Comparison of ENCODE assay signal across 8 mouse cellular contexts in the genomic region with DNA sequence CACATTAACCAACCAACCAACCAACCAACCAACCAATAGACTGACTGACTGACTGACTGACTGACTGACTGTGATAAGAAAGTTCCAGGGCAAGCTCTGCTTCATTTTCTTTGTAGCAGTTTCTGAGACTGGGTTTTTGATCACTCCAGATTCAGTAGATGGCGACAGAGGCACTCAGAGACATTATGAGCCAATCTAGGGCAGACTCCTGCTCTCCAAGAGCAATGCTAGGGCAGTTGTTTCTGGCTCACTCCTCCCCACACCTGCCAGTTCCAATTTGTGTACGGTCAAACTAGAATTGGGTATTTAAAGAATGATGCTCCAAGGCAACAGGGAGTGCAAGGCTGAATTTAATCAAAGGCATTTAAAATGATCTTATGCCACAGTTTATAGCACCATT. TPM values are rescaled to one million over a fixed set of nuclear protein-coding genes. Genes with fewer than 3 reads are reported as not detected.
DNase-seq lines count a peak whose midpoint lies in the region; ATAC-seq and TF ChIP-seq lines count a peak whose summit lies in the region.

No protein-coding gene starts in this region.

- no peak overlapping the region for H3K27ac ChIP-seq in embryonic facial prominence, embryonic 11.5 days (replicated peaks; ENCODE audit: low read depth, low read length)
- no peak overlapping the region for H3K27ac ChIP-seq in embryonic facial prominence, embryonic 10.5 days (replicated peaks)
- no peak overlapping the region for H3K27ac ChIP-seq in midbrain, postnatal 0 days (ENCODE audit: low read depth, low read length)
- H3K27ac ChIP-seq in midbrain, embryonic 10.5 days (replicated peaks): no peak overlapping the region

- H3K27me3 ChIP-seq in embryonic facial prominence, embryonic 11.5 days (ENCODE audit: control insufficient read depth, insufficient read depth, low read length): no peaks in the 10 kb centered on the region
- H3K27me3 ChIP-seq in embryonic facial prominence, embryonic 10.5 days (replicated peaks; ENCODE audit: low read depth, poor library complexity, severe bottlenecking): no peaks in the 10 kb centered on the region
- H3K27me3 ChIP-seq in midbrain, postnatal 0 days (ENCODE audit: insufficient read depth, low read length): no peaks in the 10 kb centered on the region
- no peaks in the 10 kb centered on the region for H3K27me3 ChIP-seq in midbrain, embryonic 10.5 days (ENCODE audit: low read depth, poor library complexity, severe bottlenecking)
- H3K27me3 ChIP-seq in splenic B cell, adult 2 months (ENCODE audit: control insufficient read depth, insufficient read depth, low read length, poor library complexity, severe bottlenecking): no peaks in the 10 kb centered on the region

- no peak overlapping the region for H3K4me2 ChIP-seq in embryonic facial prominence, embryonic 11.5 days (ENCODE audit: low read depth, low read length)
- H3K4me2 ChIP-seq in midbrain, postnatal 0 days (ENCODE audit: low read depth, low read length, poor library complexity, severe bottlenecking): no peak overlapping the region

- H3K4me1 ChIP-seq in embryonic facial prominence, embryonic 11.5 days (ENCODE audit: control insufficient read depth, insufficient read depth, low read length): no peaks in the 10 kb centered on the region
- H3K4me1 ChIP-seq in embryonic facial prominence, embryonic 10.5 days: 0 out of 2 replicates have a peak, but pooled peaks cover 12% of the 10 kb centered on the region
- H3K4me1 ChIP-seq in midbrain, postnatal 0 days (ENCODE audit: insufficient read depth, low read length): no peaks in the 10 kb centered on the region
- no peaks in the 10 kb centered on the region for H3K4me1 ChIP-seq in midbrain, embryonic 10.5 days

- WGBS in embryonic facial prominence, embryonic 11.5 days: 19% methylated on average over 2 of the region's 2 CpGs
- 31% methylated on average over 2 of the region's 2 CpGs for WGBS in embryonic facial prominence, embryonic 10.5 days
- 23% methylated on average over 2 of the region's 2 CpGs for WGBS in midbrain, postnatal 0 days
- WGBS in midbrain, embryonic 10.5 days: 34% methylated on average over 2 of the region's 2 CpGs
- WGBS in large intestine, adult 2 months: 4% methylated on average over 2 of the region's 2 CpGs

- DNase-seq in embryonic facial prominence, embryonic 11.5 days (ENCODE audit: low spot score): peak; percentile 43
- no peak for DNase-seq in embryonic facial prominence, embryonic 10.5 days (ENCODE audit: low spot score)
- DNase-seq in midbrain, postnatal 0 days (ENCODE audit: low spot score): peak; percentile 74
- DNase-seq in midbrain, embryonic 10.5 days (ENCODE audit: low spot score): no peak
- DNase-seq in embryo, embryonic 10 days (ENCODE audit: low spot score): peak; percentile 56
- peak; percentile 7 for DNase-seq in large intestine, adult 2 months (ENCODE audit: low read depth, low spot score)
- DNase-seq in splenic B cell, adult 2 months (ENCODE audit: low read depth, low spot score): peak; percentile 70
- no peak for DNase-seq in gastrocnemius, postnatal 25 days

- no peak overlapping the region for H3K4me3 ChIP-seq in embryonic facial prominence, embryonic 11.5 days (ENCODE audit: low read depth, low read length)
- no peak overlapping the region for H3K4me3 ChIP-seq in embryonic facial prominence, embryonic 10.5 days
- H3K4me3 ChIP-seq in midbrain, postnatal 0 days (ENCODE audit: low read depth, low read length): no peak overlapping the region
- H3K4me3 ChIP-seq in midbrain, embryonic 10.5 days: no peak overlapping the region

- TF ChIP-seq CTCF in midbrain, postnatal 0 days (IDR thresholded peaks at IDR 0.05): peak; percentile 78

- H3K9me3 ChIP-seq in embryonic facial prominence, embryonic 11.5 days (replicated peaks; ENCODE audit: control insufficient read depth, low read length): no peaks in the 10 kb centered on the region
- no peaks in the 10 kb centered on the region for H3K9me3 ChIP-seq in embryonic facial prominence, embryonic 10.5 days
- H3K9me3 ChIP-seq in midbrain, postnatal 0 days (ENCODE audit: low read length): no peaks in the 10 kb centered on the region
- H3K9me3 ChIP-seq in midbrain, embryonic 10.5 days (replicated peaks): no peaks in the 10 kb centered on the region

- ATAC-seq in embryonic facial prominence, embryonic 11.5 days (replicated peaks; ENCODE audit: insufficient number of reproducible peaks, low FRiP score, low TSS enrichment, low read depth): no peak
- ATAC-seq in midbrain, postnatal 0 days (ENCODE audit: low FRiP score): no peak

- H3K36me3 ChIP-seq in embryonic facial prominence, embryonic 11.5 days (replicated peaks; ENCODE audit: control insufficient read depth, insufficient read depth, low read depth, low read length): no peaks in the 10 kb centered on the region
- no peaks in the 10 kb centered on the region for H3K36me3 ChIP-seq in embryonic facial prominence, embryonic 10.5 days (replicated peaks)
- H3K36me3 ChIP-seq in midbrain, postnatal 0 days (ENCODE audit: insufficient read depth, low read length): no peaks in the 10 kb centered on the region
- H3K36me3 ChIP-seq in midbrain, embryonic 10.5 days: no peaks in the 10 kb centered on the region
- H3K36me3 ChIP-seq in splenic B cell, adult 2 months (ENCODE audit: control insufficient read depth, insufficient read depth, low read length, poor library complexity, severe bottlenecking): no peaks in the 10 kb centered on the region

- no peak overlapping the region for H3K9ac ChIP-seq in embryonic facial prominence, embryonic 11.5 days (replicated peaks; ENCODE audit: low read length)
- no peak overlapping the region for H3K9ac ChIP-seq in midbrain, postnatal 0 days (replicated peaks; ENCODE audit: low read length, poor library complexity, severe bottlenecking)

RNA-seq across cellular contexts. Expression of gene Adipoq, which starts 5.1 kb away (rescaled TPM):
- 0.17 TPM in 1 of 2 replicates, not detected in the other for polyA plus RNA-seq in embryonic facial prominence, embryonic 11.5 days (2014; fragmentation: Nextera tagmentation; extraction: Ambion mirVana)
- polyA plus RNA-seq in embryonic facial prominence, embryonic 10.5 days (2016; fragmentation: Nextera tagmentation; extraction: Ambion mirVana): not detected in 2 replicates
- not detected in 2 replicates for total RNA-seq in midbrain, postnatal 0 days (2014; rRNA removed)
- polyA plus RNA-seq in midbrain, postnatal 0 days (2015; fragmentation: Nextera tagmentation; extraction: Ambion mirVana): not detected in 2 replicates
- polyA plus RNA-seq in midbrain, embryonic 10.5 days (2016; fragmentation: Nextera tagmentation; extraction: Ambion mirVana): not detected in 2 replicates
- 26.4 and 29.8 TPM in 2 replicates for polyA plus RNA-seq in large intestine, adult 2 months (2012; rRNA removed)
- total RNA-seq in gastrocnemius, postnatal 25 days (2021): 10 to 100 TPM in 1 of 2 experiments, 1 to 10 TPM in 1; 1.9 to 87.3 TPM

RNA-seq across cellular contexts. Expression of gene Rfc4, which starts 23.9 kb away (rescaled TPM):
- 235 and 245 TPM in 2 replicates for polyA plus RNA-seq in embryonic facial prominence, embryonic 11.5 days (2014; fragmentation: Nextera tagmentation; extraction: Ambion mirVana)
- 208 and 218 TPM in 2 replicates for polyA plus RNA-seq in embryonic facial prominence, embryonic 10.5 days (2016; fragmentation: Nextera tagmentation; extraction: Ambion mirVana)
- total RNA-seq in midbrain, postnatal 0 days (2014; rRNA removed): 8.6 and 10.0 TPM in 2 replicates
- 20.4 and 22.6 TPM in 2 replicates for polyA plus RNA-seq in midbrain, postnatal 0 days (2015; fragmentation: Nextera tagmentation; extraction: Ambion mirVana)
- polyA plus RNA-seq in midbrain, embryonic 10.5 days (2016; fragmentation: Nextera tagmentation; extraction: Ambion mirVana): 238 and 272 TPM in 2 replicates
- 1.0 and 1.7 TPM in 2 replicates for polyA plus RNA-seq in large intestine, adult 2 months (2012; rRNA removed)
- 1 to 10 TPM; 6.1 to 6.2 TPM for total RNA-seq in gastrocnemius, postnatal 25 days (2021)

RNA-seq across cellular contexts. Expression of gene Eif4a2, which starts 44.2 kb away (rescaled TPM):
- polyA plus RNA-seq in embryonic facial prominence, embryonic 11.5 days (2014; fragmentation: Nextera tagmentation; extraction: Ambion mirVana): 278 and 280 TPM in 2 replicates
- 170 and 177 TPM in 2 replicates for polyA plus RNA-seq in embryonic facial prominence, embryonic 10.5 days (2016; fragmentation: Nextera tagmentation; extraction: Ambion mirVana)
- 647 and 778 TPM in 2 replicates for total RNA-seq in midbrain, postnatal 0 days (2014; rRNA removed)
- 291 and 295 TPM in 2 replicates for polyA plus RNA-seq in midbrain, postnatal 0 days (2015; fragmentation: Nextera tagmentation; extraction: Ambion mirVana)
- 154 and 155 TPM in 2 replicates for polyA plus RNA-seq in midbrain, embryonic 10.5 days (2016; fragmentation: Nextera tagmentation; extraction: Ambion mirVana)
- 78.7 and 94.4 TPM in 2 replicates for polyA plus RNA-seq in large intestine, adult 2 months (2012; rRNA removed)
- 100 to 1,000 TPM; 362 to 414 TPM for total RNA-seq in gastrocnemius, postnatal 25 days (2021)

Comparison
In these comparisons a context has a peak if more than half of its experiments do, and no peak if none do; other contexts are left out.
1. DNase-seq: peak in embryonic facial prominence, embryonic 11.5 days (single experiment), midbrain, postnatal 0 days (single experiment), embryo, embryonic 10 days (single experiment), large intestine, adult 2 months (single experiment) and splenic B cell, adult 2 months (single experiment); none in embryonic facial prominence, embryonic 10.5 days (single experiment), midbrain, embryonic 10.5 days (single experiment) and gastrocnemius, postnatal 25 days (single experiment).
2. RNA of gene Adipoq, which starts 5.1 kb away (polyA plus RNA-seq): 26.4 to 29.8 TPM in large intestine, adult 2 months; not detected in midbrain, postnatal 0 days, 0.17 TPM in embryonic facial prominence, embryonic 11.5 days, not detected in embryonic facial prominence, embryonic 10.5 days and not detected in midbrain, embryonic 10.5 days; every median in the first group is over 10 times any median in the second.